Mouse (Mus musculus): ENCODE results near the gene Slc7a5.

Slc7a5 gene

GRCm38 (mm10) chr8:121907587-121908248 is at the start of gene Slc7a5:
TSS of gene Slc7a5 (minus strand) at chr8:121907694.
- peaks cover 36% of the 10 kb centered on the region for H3K36me3 ChIP-seq (ENCODE audit: insufficient read depth, low read length)
- H3K27me3 ChIP-seq (ENCODE audit: insufficient read depth, low read length) = no peaks in the 10 kb centered on the region
- H3K4me3 ChIP-seq (replicated peaks; ENCODE audit: low read length) = peak within 1 kb of the TSS; percentile 94
- H3K4me1 ChIP-seq (replicated peaks; ENCODE audit: low read depth, low read length) = peaks cover 64% of the 10 kb centered on the region
- no peaks in the 10 kb centered on the region for H3K9me3 ChIP-seq (ENCODE audit: low read length)
- TF ChIP-seq CTCF (conservative IDR thresholded peaks at IDR 0.05; ENCODE audit: low read length) (no peak), POU5F1 (IDR thresholded peaks at IDR 0.05; ENCODE audit: borderline replicate concordance, low read length) (no peak), NANOG (IDR thresholded peaks at IDR 0.05; ENCODE audit: borderline replicate concordance, low read length) (no peak)

GRCm38 (mm10) chr8:121955825-121956500 is 48.5 kb upstream of the Slc7a5 start:
- TF ChIP-seq POU5F1 (IDR thresholded peaks at IDR 0.05; ENCODE audit: borderline replicate concordance, low read length) (no peak), CTCF (conservative IDR thresholded peaks at IDR 0.05; ENCODE audit: low read length) (no peak), NANOG (IDR thresholded peaks at IDR 0.05; ENCODE audit: borderline replicate concordance, low read length) (no peak)
- Histone ChIP-seq H3K9me3 (ENCODE audit: low read length) (no peaks in the 10 kb centered on the region), H3K36me3 (ENCODE audit: insufficient read depth, low read length) (peaks cover 79% of the 10 kb centered on the region), H3K4me3 (replicated peaks; ENCODE audit: low read length) (no peak overlapping the region), H3K4me1 (replicated peaks; ENCODE audit: low read depth, low read length) (peaks cover 79% of the 10 kb centered on the region), H3K27me3 (ENCODE audit: insufficient read depth, low read length) (no peaks in the 10 kb centered on the region)

- H3K4me3 ChIP-seq (replicated peaks; ENCODE audit: low read length) = no peak overlapping the region
- TF ChIP-seq NANOG (IDR thresholded peaks at IDR 0.05; ENCODE audit: borderline replicate concordance, low read length) (no peak), CTCF (conservative IDR thresholded peaks at IDR 0.05; ENCODE audit: low read length) (no peak), POU5F1 (IDR thresholded peaks at IDR 0.05; ENCODE audit: borderline replicate concordance, low read length) (no peak)
- H3K36me3 ChIP-seq (ENCODE audit: insufficient read depth, low read length) = peaks cover 71% of the 10 kb centered on the region
- H3K9me3 ChIP-seq (ENCODE audit: low read length) = no peaks in the 10 kb centered on the region
- H3K27me3 ChIP-seq (ENCODE audit: insufficient read depth, low read length) = no peaks in the 10 kb centered on the region
- peaks cover 71% of the 10 kb centered on the region for H3K4me1 ChIP-seq (replicated peaks; ENCODE audit: low read depth, low read length)
Measured at GRCm38 (mm10) chr8:121954981-121955555, 47.6 kb upstream of the Slc7a5 start.

GRCm38 (mm10) chr8:121953821-121954545 is 46.5 kb upstream of the Slc7a5 start:
- Histone ChIP-seq H3K9me3 (ENCODE audit: low read length) (no peaks in the 10 kb centered on the region), H3K27me3 (ENCODE audit: insufficient read depth, low read length) (no peaks in the 10 kb centered on the region), H3K36me3 (ENCODE audit: insufficient read depth, low read length) (peaks cover 66% of the 10 kb centered on the region), H3K4me3 (replicated peaks; ENCODE audit: low read length) (no peak overlapping the region), H3K4me1 (replicated peaks; ENCODE audit: low read depth, low read length) (peaks cover 75% of the 10 kb centered on the region)
- TF ChIP-seq NANOG (IDR thresholded peaks at IDR 0.05; ENCODE audit: borderline replicate concordance, low read length) = no peak
- no peak for TF ChIP-seq CTCF (conservative IDR thresholded peaks at IDR 0.05; ENCODE audit: low read length)
- no peak for TF ChIP-seq POU5F1 (IDR thresholded peaks at IDR 0.05; ENCODE audit: borderline replicate concordance, low read length)

- H3K4me1 ChIP-seq (replicated peaks; ENCODE audit: low read depth, low read length) = peaks cover 79% of the 10 kb centered on the region
- H3K27me3 ChIP-seq (ENCODE audit: insufficient read depth, low read length) = no peaks in the 10 kb centered on the region
- H3K36me3 ChIP-seq (ENCODE audit: insufficient read depth, low read length) = peaks cover 58% of the 10 kb centered on the region
- TF ChIP-seq POU5F1 (IDR thresholded peaks at IDR 0.05; ENCODE audit: borderline replicate concordance, low read length) (no peak), CTCF (conservative IDR thresholded peaks at IDR 0.05; ENCODE audit: low read length) (no peak), NANOG (IDR thresholded peaks at IDR 0.05; ENCODE audit: borderline replicate concordance, low read length) (no peak)
- peak overlapping the region; percentile 98 for H3K4me3 ChIP-seq (replicated peaks; ENCODE audit: low read length)
- no peaks in the 10 kb centered on the region for H3K9me3 ChIP-seq (ENCODE audit: low read length)
Measured at GRCm38 (mm10) chr8:121952800-121953199, 45.3 kb upstream of the Slc7a5 start.

GRCm38 (mm10) chr8:121952122-121952521 is 44.6 kb upstream of the Slc7a5 start:
- Histone ChIP-seq H3K36me3 (ENCODE audit: insufficient read depth, low read length) (peaks cover 51% of the 10 kb centered on the region), H3K27me3 (ENCODE audit: insufficient read depth, low read length) (no peaks in the 10 kb centered on the region), H3K4me3 (replicated peaks; ENCODE audit: low read length) (peak overlapping the region; percentile 98), H3K4me1 (replicated peaks; ENCODE audit: low read depth, low read length) (peaks cover 79% of the 10 kb centered on the region), H3K9me3 (ENCODE audit: low read length) (no peaks in the 10 kb centered on the region)
- TF ChIP-seq POU5F1 (IDR thresholded peaks at IDR 0.05; ENCODE audit: borderline replicate concordance, low read length) (no peak), NANOG (IDR thresholded peaks at IDR 0.05; ENCODE audit: borderline replicate concordance, low read length) (no peak), CTCF (conservative IDR thresholded peaks at IDR 0.05; ENCODE audit: low read length) (no peak)

- TF ChIP-seq CTCF (conservative IDR thresholded peaks at IDR 0.05; ENCODE audit: low read length) = no peak
- no peak for TF ChIP-seq POU5F1 (IDR thresholded peaks at IDR 0.05; ENCODE audit: borderline replicate concordance, low read length)
- no peak for TF ChIP-seq NANOG (IDR thresholded peaks at IDR 0.05; ENCODE audit: borderline replicate concordance, low read length)
- H3K36me3 ChIP-seq (ENCODE audit: insufficient read depth, low read length) = peaks cover 47% of the 10 kb centered on the region
- H3K4me1 ChIP-seq (replicated peaks; ENCODE audit: low read depth, low read length) = peaks cover 79% of the 10 kb centered on the region
- peak overlapping the region; percentile 98 for H3K4me3 ChIP-seq (replicated peaks; ENCODE audit: low read length)
- H3K9me3 ChIP-seq (ENCODE audit: low read length) = no peaks in the 10 kb centered on the region
- no peaks in the 10 kb centered on the region for H3K27me3 ChIP-seq (ENCODE audit: insufficient read depth, low read length)
Measured at GRCm38 (mm10) chr8:121951656-121952009, 44.1 kb upstream of the Slc7a5 start.

Data from E14TG2a.4 (cell line).